Mouse (Mus musculus): ENCODE measurements around the gene D430041D05Rik.

DNA sequence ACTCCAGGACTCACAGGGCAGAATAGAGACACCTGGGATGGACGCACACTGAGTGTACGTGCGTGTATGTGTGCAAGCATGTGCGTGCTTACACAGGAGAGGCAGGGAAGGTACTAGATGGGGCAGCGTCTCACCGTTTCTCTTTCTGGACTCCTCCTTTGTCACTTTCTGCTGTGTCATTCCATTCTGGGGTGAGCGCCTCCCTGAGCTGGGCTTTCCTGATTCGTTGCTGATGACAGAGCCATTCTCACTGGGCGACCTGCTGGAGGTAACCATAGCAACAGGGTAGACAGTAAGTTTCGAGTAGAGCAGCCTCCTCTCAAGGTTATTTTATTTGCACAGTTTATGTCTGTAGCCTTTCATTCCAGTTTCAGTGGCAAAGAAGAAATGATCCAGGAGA is 202.9 kb downstream of the D430041D05Rik start:
- TF ChIP-seq CTCF (conservative IDR thresholded peaks at IDR 0.05; ENCODE audit: low read length) (no peak), NANOG (IDR thresholded peaks at IDR 0.05; ENCODE audit: borderline replicate concordance, low read length) (no peak)
